Mouse (Mus musculus) heart, postnatal 0 days (tissue): ENCODE measurements around the gene Pth.

Source experiments
- CTCF ChIP-seq: IDR thresholded peaks from 2 replicates; pipeline ENCODE4 v1.5.1; 2016; ENCODE audit warnings: antibody characterized with exemption, control low read depth, low read depth
- EP300 ChIP-seq: IDR thresholded peaks from 2 replicates; pipeline ENCODE4 v1.6.1; 2016; ENCODE audit warnings: antibody characterized with exemption, low read depth

DNA sequence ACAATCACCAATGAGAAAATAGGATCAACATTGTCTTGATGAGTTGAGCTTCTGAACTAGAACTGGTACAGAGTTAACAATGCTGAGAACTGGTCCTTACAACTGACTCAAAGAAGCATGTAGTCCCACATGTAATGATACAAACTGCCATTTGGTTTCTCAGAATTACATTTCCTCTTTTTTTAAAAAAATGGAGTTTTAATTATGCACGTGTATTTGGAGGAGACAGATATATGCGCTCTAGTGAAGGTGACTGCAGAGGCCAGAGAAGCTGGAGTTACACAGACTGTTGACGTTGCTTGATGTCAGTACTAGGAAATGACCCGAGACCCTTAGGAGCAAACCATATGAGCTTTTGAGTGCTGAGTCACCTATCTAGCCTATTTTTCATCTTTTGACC, 8.3 kb upstream of the Pth start:
- no peak for TF ChIP-seq CTCF
- no peak for TF ChIP-seq EP300
